Mouse (Mus musculus) G1E-ER4 (cell line): ENCODE measurements around the gene Actn1. TPM values are rescaled to one million over a fixed set of nuclear protein-coding genes. Genes with fewer than 3 reads are reported as not detected.

ENCODE experiments used
- GATA1 ChIP-seq: IDR thresholded peaks from one replicate; pipeline ENCODE4 v1.8.0; 2012; ENCODE audit warnings: low read length, inconsistent platforms
- polyA plus RNA-seq: library from polyadenylated mRNA; stranded (reverse); fragments of >175 nt; gene quantifications from 2 replicates; pipeline ENCODE4 v1.2.3, GENCODE M21; 2012

The Actn1 gene
- polyA plus RNA-seq, 1 experiment: 0.49 TPM

DNA sequence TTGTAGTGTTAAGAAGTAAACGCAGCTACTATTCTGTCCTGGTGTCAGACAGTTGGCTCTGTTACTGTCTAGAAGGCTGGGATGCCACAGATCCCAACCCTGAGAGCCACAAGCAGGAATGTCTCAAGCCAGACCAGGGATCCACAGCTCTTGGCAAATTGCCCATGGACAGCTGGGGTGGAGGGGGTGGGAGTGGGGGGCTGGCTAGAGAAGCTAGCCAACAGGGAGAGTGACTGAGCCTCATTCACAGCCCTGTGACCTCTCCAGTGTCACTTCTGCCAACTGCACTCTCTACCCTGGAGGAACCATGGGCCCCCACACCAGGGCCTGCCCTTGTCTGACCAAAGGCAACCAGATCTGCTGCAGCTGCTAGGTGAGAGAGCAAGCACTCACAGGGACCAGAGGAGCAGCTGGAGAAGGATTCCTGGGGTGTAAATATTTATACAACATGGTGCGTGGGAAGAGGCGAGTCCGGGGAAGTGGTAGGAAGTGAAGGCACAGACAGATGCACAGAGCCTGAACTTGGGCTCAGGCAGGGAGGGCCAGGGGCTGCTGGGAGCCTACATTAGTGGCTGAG, 136.9 kb downstream of the Actn1 start:
- TF ChIP-seq GATA1: no peak

DNA sequence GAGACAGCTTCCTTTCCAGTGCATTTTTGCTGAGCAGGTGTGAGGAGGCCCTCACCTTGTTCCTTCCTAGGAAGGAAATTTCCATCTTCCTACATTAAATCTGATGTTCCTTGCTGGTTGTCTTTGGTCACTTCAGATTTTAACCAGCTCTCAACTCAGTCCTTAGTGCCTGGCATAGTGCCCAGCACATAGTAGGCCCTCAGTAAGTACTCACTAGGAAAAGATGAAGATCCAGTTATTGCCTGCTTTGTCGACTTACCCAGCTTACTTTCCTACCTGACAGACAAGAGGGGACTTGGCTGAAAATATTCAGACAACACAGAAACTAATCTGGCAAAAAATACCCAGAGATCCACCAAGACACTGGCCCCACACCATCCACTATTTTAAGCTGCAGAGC, 138.7 kb downstream of the Actn1 start:
- TF ChIP-seq GATA1: no peak

DNA sequence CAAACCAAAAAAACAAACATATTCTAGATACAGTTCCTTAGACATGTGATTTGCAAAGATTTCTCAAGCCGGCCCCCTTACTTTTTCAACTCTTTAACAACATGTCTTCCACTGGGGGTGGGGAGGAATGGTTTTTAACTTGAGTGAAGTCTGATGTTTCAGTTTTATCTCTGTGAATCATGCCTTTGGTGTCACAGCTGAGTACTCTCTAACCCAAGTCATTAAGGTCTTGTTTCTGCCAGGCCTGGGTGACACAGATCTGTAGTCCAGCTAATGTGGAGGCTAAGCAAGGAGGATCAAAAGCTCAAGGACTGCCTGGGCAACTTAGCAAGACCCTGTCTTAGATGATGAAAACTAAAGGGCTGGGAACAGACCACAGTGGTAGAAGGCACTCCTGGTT, 141.6 kb downstream of the Actn1 start:
- TF ChIP-seq GATA1: no peak

Other genes with a start within 250 kb of the Actn1 start
- gene Zfp36l1, start 147.4 kb downstream of the Actn1 start, polyA plus RNA-seq: 186 and 196 TPM in 2 replicates
- gene Dcaf5, start 176.2 kb upstream of the Actn1 start, polyA plus RNA-seq: 14.4 and 15.2 TPM in 2 replicates
- gene Exd2, start 202.7 kb upstream of the Actn1 start, polyA plus RNA-seq: 2.0 and 3.0 TPM in 2 replicates